Mouse (Mus musculus): Measurements from ENCODE around the gene Sigirr.

Gene Sigirr

GRCm38 (mm10) chr7:141060426-141061242 is 39.7 kb downstream of the Sigirr start, which contains the start of gene B4galnt4:
TSS of gene B4galnt4 (plus strand) at chr7:141061104.
- peak; percentile 78 for DNase-seq (ENCODE audit: low read depth, low spot score)

- DNase-seq (ENCODE audit: low read depth, low spot score): no peak
These were observed 40.4 kb downstream of the Sigirr start for GRCm38 (mm10) chr7:141059929-141060328.

GRCm38 (mm10) chr7:141058601-141059341 is 41.6 kb downstream of the Sigirr start:
- peak; percentile 71 for DNase-seq (ENCODE audit: low read depth, low spot score)

DNA sequence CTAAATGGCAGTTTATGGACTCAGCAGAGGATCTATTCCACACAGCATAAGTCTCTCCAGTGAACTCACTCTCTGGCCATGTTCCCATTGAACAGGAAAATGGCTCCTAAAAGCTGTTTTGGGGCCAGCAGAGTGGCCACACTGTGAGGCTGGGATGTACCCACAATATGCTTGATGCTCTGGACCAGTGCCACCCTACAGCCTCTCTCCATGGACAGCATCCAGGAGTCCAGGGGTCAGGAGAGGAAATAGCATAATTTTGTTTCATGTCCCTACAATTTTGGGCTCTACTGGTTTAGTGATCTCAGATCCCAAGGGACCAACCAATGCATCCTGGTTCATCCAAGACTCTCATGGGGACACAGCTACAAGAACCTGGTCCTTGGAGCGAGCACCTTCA is 42.8 kb downstream of the Sigirr start:
- DNase-seq (ENCODE audit: low read depth, low spot score): no peak

GRCm38 (mm10) chr7:141056976-141057375 is 43.4 kb downstream of the Sigirr start:
- no peak for DNase-seq (ENCODE audit: low read depth, low spot score)

GRCm38 (mm10) chr7:141055785-141056184 is 44.6 kb downstream of the Sigirr start:
- no peak for DNase-seq (ENCODE audit: low read depth, low spot score)

DNA sequence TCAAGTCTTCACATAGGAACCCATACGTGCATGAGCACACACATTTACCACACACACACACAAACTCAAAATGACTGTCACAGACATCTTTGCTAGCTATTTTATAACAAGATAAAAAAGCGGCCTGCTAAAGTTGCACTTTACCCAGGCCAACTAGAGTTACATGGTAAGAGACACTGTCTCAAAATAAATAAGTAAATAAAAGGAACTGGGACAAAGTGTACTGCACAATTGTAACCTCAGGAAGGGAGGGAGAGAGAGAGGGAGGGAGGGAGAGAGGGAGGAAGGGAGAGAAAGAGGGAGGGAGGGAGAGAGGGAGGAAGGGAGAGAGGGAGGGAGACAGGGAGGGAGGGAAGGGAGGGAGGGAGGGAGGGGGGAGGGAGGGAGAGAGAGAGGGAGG is 48.0 kb downstream of the Sigirr start:
- DNase-seq (ENCODE audit: low read depth, low spot score): no peak

DNA sequence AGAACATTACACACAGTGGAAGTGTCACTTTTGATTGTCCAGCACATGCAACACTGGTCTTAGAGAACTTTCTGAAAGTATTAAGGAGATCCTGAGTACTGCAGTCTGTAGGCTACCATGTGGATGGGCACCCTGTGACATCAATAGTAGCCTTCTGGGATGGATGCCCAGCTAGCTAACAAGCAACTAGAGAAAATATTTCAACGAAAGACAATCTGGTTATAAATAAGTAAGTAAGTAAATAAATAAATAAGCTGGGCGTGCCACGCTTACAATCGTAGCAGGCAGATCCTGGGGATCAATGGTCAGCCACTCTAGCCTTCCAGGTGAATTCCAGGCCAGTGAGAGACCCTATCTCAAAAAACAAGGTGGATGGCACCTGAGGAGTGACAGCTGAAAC is 48.4 kb downstream of the Sigirr start:
- no peak for DNase-seq (ENCODE audit: low read depth, low spot score)

GRCm38 (mm10) chr7:141051060-141051685 is 49.2 kb downstream of the Sigirr start:
- no peak for DNase-seq (ENCODE audit: low read depth, low spot score)

- peak; percentile 1 for DNase-seq (ENCODE audit: low read depth, low spot score)
These were observed 51.0 kb downstream of the Sigirr start for GRCm38 (mm10) chr7:141049326-141049725.

DNA sequence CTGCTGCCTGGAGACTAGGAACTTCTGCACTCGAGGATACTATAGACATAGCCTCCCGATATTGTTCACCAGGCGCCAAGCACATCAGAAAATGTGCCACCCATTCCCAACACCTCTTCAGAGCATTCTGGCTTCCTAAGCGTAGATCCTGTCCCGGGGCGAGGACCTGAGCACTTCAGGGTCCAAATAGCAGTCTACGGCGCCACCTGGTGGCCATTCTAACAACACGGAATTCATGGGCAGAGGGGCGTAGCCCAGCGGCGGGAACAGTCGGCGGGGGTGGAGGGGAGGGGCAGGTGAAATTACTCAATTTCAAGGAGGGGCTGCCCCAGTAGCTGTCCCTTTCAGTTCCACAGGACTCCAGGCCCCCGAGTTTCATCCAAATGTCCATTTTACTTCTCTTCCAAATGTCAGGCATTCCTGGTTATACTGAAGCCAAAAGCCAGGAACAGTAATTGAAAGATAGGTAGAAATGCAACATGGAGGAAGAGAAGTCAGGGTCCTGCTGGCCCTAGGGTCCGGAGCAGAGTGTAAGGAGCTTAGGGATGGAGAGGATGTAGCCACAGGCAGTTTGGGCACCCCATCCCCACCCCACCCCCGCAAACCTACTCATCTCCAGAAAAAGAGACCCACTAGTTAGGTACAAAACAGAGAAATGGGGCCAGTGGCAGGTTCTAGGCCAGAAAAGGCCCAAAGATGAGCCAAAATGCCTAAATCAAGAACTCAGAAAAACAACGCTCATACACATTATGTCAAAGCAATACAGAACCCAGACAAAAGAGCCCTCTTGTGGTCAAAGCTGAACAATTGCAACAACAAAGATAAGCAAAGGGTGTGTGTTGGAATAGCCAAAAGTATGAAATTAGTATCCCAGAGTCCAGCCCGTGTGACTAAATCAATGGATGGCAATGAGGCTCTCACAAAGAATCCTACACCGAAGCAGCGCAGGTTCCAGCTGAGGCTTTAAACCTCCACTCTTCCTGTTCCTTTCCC is 51.9 kb downstream of the Sigirr start:
- peak; percentile 96 for DNase-seq (ENCODE audit: low read depth, low spot score)

DNA sequence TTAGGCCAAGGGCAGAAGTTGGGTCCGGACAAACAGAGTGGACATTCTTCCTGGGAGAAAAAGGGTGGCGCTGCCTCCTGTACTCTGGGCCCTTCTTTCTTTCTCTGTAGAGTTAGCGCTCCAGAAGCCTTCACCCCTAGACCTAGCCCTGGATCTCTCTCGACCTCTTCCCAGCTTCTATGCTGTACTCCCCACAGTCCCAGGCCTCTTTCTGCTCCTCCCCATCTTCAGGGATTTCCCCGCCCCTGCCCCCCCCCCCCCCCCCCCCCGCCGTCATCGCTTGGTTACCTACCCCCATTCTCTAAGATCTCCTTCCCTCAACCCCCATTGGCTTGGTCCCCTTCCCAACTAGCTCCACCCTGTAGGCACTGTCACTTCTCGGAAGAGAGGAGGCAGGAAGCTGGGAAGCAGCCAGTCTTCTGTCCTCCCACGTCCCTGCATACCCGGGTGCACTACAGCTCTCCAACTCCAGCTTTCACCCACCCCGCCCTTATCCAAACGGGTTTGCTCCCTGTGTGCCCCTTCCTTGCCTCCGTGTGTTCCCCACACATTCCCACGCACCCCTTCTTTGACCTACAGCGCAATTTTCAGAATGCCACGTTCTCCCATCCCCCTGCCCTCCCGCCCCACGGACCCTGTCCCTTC is 52.7 kb downstream of the Sigirr start:
- DNase-seq (ENCODE audit: low read depth, low spot score): no peak

DNA sequence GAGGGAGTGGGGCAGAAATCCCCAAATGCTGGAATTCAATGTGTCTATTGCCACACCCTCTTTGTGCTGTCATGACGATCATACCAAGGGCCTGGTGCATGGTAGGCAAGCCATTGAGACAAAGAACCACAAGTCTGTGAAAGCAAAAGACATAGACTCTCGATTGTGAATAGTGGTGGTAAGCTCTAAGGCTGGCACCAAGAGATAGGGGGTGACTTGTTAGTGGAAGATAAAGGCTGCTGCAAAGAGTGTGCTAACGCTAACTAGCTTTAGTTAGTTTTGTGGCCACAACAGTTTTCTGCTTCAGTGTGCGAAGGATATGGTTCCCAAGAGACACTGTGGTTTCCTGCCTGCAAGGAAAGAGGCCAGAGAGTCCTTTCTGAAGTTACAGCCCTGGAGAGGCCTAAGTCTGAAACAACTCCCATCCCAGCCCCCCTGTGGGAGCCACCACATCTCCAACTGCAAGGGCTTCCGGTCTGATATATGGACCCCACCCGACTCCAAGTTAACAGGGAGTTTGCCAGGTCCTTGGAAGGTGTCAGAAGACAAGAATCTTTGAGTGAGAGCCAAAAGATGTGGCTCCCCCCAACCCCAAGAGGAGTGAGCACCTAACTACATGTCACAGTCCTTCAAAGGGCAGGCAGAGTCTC is 53.3 kb downstream of the Sigirr start:
- DNase-seq (ENCODE audit: low read depth, low spot score): no peak

DNA sequence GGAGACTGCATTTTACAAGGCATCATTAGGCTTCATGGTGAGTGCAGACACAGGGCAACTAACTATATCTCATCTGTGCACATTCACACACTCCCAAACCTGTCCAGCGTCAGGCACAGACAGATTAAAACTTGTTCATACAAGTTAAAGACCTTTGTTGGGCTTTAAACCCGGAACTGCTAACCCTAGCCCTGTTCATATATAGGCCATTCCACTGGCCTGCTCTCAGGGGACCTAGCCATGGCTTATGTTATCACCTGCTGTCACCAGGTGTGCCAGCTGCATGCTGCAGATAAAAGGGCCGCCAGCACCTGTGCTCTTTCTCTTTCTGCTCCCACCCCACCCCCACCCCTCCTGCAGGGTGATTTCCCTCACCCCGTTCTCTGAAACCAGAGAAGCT is 57.8 kb downstream of the Sigirr start:
- no peak for DNase-seq (ENCODE audit: low read depth, low spot score)

DNA sequence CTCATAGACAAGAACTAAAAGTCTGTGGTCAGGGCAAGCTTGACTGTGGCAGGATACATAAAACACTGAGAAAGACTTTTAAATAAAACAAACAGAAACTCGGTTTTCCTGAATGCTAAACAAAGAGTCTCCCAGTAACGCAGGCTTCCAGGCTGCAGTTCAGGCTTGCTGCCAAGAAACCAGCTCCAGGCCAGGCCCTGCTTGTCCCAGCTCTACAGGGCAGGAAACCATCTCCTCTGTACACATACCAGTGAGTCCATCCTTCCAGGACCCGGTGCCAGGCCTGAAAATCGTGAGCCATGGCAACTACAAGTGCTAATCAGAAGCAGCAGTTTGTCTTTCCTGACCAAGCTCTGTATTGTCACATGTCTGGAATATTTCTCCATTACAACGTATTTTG is 58.7 kb downstream of the Sigirr start:
- DNase-seq (ENCODE audit: low read depth, low spot score): no peak
